Mouse (Mus musculus) activated CD4-positive, CD25-positive, alpha-beta regulatory T cell, adult 4 months (primary cell): ENCODE results near the gene Alkbh5. TPM values are rescaled to one million over a fixed set of nuclear protein-coding genes. Genes with fewer than 3 reads are reported as not detected.

Experiments used
- ATAC-seq: one replicate; pipeline ENCODE4 v1.8.0; 2017
- polyA plus RNA-seq, 2 experiments: library from polyadenylated mRNA; unstranded; fragments of 100-300 nt; shearing (Covaris generic); gene quantifications; one replicate each; pipeline ENCODE4 v1.2.1; 2017

The Alkbh5 gene
- polyA plus RNA-seq: 10 to 100 TPM; 31.4 to 40.9 TPM

GRCm38 (mm10) chr11:60536180-60536858, at the start of gene Alkbh5:
TSS of gene Alkbh5 (plus strand) at chr11:60536381.
- ATAC-seq: no peak

GRCm38 (mm10) chr11:60492726-60493125, 43.5 kb upstream of the Alkbh5 start:
- ATAC-seq: no peak

- ATAC-seq: no peak
Measured at GRCm38 (mm10) chr11:60495692-60496091, 40.5 kb upstream of the Alkbh5 start.

GRCm38 (mm10) chr11:60507281-60507680, 28.9 kb upstream of the Alkbh5 start:
- no peak for ATAC-seq

- no peak for ATAC-seq
Measured at GRCm38 (mm10) chr11:60508950-60509349, 27.2 kb upstream of the Alkbh5 start.

- no peak for ATAC-seq
Measured at GRCm38 (mm10) chr11:60509500-60509899, 26.7 kb upstream of the Alkbh5 start.

GRCm38 (mm10) chr11:60511893-60512292, 24.3 kb upstream of the Alkbh5 start:
- ATAC-seq: no peak

- no peak for ATAC-seq
Measured at GRCm38 (mm10) chr11:60512520-60512919, 23.7 kb upstream of the Alkbh5 start.

- no peak for ATAC-seq
Measured at GRCm38 (mm10) chr11:60514941-60515340, 21.2 kb upstream of the Alkbh5 start.

GRCm38 (mm10) chr11:60518305-60518704, 17.9 kb upstream of the Alkbh5 start:
- ATAC-seq: no peak

- ATAC-seq: no peak
Measured at GRCm38 (mm10) chr11:60522027-60522426, 14.2 kb upstream of the Alkbh5 start.

- no peak for ATAC-seq
Measured at GRCm38 (mm10) chr11:60522661-60523365, 13.4 kb upstream of the Alkbh5 start.

GRCm38 (mm10) chr11:60526461-60526860, 9.7 kb upstream of the Alkbh5 start:
- no peak for ATAC-seq

- ATAC-seq: no peak
Measured at GRCm38 (mm10) chr11:60535676-60536075, 505 bp upstream of the Alkbh5 start.

GRCm38 (mm10) chr11:60536859-60537467, 782 bp downstream of the Alkbh5 start:
- ATAC-seq: no peak

GRCm38 (mm10) chr11:60537468-60538347, 1.5 kb downstream of the Alkbh5 start:
- peak; percentile 60 for ATAC-seq

- peak; percentile 33 for ATAC-seq
Measured at GRCm38 (mm10) chr11:60538371-60539281, 2.4 kb downstream of the Alkbh5 start.

- no peak for ATAC-seq
Measured at GRCm38 (mm10) chr11:60539540-60539939, 3.4 kb downstream of the Alkbh5 start.

GRCm38 (mm10) chr11:60540002-60540610, 3.9 kb downstream of the Alkbh5 start:
- ATAC-seq: no peak

GRCm38 (mm10) chr11:60540761-60541160, 4.6 kb downstream of the Alkbh5 start:
- ATAC-seq: no peak

GRCm38 (mm10) chr11:60541831-60542230, 5.7 kb downstream of the Alkbh5 start:
- ATAC-seq: no peak
